Mouse (Mus musculus): Measurements from ENCODE around the gene Zfp74. TPM values are rescaled to one million over a fixed set of nuclear protein-coding genes. Genes with fewer than 3 reads are reported as not detected.

Gene Zfp74
- total RNA-seq, 4 experiments from 2014 or later: 17.2 to 19.9 (median 18.2) TPM

DNA sequence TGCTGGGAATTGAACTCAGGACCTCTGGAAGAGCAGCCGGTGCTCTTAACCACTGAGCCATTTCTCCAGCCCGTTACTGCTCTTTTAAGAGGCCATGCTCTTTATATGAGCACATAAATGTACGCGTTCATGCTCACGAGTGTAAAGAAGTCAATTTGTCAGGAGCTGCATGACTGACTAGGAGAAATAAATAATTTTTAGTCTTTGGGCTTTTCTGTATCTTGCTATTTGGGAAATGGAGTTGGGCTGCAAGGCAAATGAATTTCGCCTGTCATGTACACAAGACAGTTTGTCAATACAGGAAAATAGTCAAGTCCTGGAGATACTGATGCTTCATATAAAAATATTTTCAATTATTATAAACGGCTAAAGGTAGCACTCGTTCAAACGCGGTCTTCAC, 803 bp downstream of the Zfp74 start:
- no peak for DNase-seq (ENCODE audit: low spot score in 2 of 2)

DNA sequence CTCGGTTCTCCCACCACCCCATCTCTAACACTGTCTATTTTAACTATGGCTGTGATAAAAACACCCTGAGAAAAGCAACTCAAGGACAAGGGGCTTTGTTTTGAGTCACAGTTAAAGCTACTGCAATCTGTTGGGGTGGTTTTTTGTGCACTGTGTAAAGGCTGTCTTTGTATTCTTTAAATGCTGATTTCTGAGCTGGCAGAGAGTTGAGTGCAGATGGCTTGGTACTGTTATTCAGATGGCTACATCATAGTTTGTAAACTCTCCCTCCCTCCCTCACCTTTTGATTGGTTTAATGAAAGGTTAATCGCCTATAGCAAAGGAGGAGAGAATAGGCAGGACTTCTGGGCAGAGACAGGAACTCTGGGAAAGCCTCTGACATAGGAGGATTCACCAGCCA, 9.7 kb downstream of the Zfp74 start:
- DNase-seq (ENCODE audit: low spot score in 2 of 2): peak; percentile 26 to 37

DNA sequence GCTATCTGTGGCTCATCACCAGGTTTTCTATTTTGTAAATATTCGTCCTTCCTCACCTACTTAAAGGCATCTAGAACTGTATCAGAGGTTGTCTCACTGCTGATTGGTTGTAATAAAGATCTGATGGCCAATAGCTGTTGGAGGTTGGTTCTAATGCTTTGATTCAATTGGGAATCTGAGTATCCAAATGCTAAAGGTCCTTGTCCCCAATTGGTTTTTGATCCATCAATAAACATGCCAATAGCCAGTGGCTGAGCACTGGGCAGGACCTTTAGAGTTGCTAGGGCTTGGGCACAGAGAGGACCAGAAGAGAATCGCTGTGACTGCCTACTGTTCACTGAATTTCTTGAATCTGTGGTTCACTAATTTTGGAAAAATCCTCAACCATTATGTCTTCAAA, 10.2 kb downstream of the Zfp74 start:
- no peak for DNase-seq (ENCODE audit: low spot score in 2 of 2)

DNA sequence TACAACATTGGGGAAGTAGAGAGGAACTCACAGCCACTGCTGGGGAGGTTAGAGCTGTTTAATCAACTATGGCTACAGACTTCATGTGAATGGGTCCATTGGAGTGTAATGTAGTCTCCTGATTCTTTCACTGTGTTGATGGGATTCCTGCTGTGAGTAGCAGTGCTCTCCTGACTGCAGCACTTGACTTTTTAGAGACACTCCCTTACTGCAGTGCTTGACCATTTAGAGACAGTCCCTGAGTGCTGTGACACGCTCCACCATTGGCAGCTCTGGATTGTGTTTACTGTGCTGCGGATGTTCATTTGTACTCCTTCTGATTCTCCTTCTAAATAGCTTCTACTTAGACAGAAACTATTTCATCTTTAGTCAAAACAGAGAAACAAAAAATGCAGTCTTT, 11.1 kb downstream of the Zfp74 start:
- no peak for DNase-seq (ENCODE audit: low spot score in 2 of 2)

DNA sequence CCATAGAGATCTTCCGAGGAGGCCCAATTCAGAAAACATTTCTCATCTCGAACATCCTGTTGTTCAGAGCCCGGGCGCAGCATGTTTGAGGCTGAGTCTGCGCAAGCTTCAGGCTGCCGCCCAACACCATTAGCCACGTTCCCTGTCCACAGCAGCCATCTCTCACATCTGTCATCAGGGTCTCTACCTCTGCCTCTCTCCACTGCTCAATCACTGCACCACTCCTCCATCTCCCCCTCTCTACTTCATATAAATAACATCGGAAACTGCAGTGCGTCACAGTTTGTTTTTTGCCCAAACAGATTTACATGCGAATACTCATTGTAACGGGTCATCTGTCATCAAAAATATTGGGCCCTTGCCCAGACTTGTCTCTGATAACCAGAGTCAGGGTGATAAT, 12.9 kb downstream of the Zfp74 start:
- DNase-seq (ENCODE audit: low spot score in 2 of 2): no peak

DNA sequence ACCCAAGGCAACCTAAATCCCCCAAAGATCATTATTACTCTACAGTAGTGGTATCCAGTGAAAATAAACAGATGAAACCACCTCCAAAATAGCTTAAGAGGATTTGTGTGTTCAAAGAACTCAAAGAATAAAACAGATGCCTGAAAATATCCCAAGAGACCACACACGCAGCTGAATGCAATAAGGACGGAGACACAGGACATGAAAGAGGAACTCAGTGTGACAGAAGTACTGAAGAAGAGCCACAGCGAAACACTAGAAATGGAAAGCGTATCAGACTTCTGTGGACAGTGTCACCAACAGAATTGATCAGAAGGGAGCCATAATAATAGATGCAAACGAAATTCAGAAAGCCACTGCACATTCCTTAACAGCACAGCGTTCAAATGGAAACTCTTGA, 15.0 kb downstream of the Zfp74 start:
- DNase-seq (ENCODE audit: low spot score in 2 of 2): no peak

DNA sequence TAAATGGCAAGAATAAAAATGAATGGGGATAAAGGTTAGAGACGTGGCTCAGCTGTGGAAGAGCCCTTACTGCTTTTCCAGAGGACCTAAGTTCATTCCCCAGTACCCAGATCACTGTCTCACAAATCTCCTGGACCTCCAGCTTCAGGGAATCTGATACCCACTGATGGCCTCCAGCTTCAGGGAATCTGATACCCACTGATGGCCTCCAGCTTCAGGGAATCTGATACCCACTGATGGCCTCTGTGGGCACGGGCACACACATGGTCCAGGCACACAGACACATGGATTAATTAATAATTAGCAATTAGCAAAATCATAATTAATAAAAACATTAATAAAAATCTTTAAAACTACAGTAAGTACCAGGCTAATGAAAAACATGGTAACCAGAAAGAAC, 31.1 kb downstream of the Zfp74 start:
- no peak for DNase-seq (ENCODE audit: low spot score in 2 of 2)

DNA sequence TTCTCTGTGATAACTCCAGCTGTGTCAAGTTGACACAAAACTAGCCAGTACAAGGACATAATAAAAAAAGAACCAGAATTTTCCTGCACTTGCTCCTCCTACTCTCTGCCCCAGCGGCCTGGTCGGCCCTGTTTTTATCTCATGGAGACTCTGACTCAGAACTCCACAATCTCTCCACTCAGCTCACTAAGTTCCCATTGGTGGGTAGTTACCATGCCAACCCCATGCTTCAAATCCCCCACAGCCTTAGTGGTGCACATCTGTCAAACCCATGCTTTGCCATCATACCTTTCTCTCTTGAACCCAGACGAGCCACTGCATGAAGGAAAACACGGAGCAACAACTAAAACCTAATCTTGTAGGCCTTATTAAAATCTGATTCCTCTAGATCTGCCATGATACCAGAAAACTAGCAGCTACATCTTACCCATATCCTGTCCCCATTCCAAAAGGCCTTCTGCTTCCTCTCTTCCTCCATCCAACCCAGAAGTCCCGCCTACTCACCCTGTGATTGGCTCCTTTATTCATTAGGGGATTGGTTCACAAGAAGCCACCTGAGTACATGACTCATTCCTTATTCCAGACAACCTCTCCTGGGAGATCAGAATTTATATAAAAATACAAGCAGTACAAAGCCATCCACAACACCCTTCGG, 32.3 kb downstream of the Zfp74 start:
- DNase-seq (ENCODE audit: low spot score in 2 of 2): no peak

DNA sequence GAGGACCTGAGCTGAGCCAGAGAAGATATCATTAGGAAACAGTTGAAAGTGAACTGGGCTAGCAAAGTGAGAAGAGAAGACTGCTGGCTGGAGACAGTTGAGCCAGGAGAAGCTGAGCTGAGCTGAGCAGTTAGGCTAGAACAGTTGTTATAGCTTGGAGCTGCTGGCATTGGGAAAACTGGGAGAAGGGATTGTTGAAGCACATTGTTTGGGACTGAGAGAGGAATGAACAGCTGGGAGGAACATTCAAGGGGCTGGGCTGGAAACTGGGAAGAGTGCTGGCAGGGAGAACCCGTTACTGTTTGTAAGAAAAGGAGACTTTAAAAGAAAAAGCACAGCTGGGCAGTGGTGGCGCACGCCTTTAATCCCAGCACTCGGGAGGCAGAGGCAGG, 35.8 kb downstream of the Zfp74 start:
- DNase-seq (ENCODE audit: low spot score in 2 of 2): no peak

DNA sequence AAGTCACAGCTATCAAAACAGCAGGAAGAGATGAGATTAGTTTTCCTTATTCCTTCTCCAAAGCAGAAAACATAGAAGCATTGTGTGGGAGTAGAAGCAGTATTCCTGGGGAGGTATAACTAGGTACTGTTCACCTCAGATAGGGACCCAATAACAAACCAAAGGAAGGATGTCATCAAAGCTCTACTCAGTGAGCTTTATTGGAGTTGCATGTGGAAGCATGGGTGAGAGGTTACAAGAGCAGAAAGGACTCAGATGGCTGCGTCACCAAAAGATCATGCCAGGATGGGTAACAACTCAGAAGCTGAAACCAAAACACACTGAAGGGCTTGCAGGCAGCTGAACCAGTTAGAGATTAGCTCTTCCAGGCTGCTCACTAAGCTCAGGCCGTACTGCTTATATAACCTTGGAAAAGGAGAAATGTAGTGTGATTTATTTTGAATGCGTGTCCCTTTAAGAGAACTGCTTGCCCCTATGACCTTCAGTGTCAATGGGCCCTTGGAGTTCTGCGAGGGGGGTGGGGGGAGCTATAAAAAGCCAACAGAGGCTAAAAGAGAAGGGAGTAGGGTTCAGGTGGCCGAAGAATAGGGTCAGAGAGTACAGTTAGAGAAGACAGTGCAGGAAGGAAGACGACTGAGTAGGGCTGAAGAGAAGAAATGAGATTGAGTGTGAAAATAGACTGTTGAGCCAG, 36.4 kb downstream of the Zfp74 start:
- DNase-seq (ENCODE audit: low spot score in 2 of 2): no peak

DNA sequence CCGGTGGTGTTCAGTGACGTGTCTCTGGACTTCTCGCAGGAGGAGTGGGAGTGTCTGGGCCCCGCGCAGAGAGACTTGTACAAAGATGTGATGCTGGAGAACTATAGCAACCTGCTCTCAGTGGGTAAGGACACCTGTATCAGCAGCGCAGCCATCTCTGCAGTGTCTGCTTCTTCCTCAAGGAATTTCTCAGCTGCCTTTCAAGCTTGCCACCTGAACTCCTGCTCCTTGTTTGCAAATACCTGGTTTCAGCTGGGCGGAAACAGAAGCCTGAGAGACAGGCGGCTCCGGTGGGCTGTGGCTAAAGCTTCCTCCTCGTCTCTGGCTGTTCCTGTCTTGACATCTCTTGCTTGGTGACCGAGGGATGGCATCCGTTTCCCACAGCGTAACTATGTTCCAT, 41.7 kb downstream of the Zfp74 start:
- DNase-seq (ENCODE audit: low spot score in 2 of 2): no peak

DNA sequence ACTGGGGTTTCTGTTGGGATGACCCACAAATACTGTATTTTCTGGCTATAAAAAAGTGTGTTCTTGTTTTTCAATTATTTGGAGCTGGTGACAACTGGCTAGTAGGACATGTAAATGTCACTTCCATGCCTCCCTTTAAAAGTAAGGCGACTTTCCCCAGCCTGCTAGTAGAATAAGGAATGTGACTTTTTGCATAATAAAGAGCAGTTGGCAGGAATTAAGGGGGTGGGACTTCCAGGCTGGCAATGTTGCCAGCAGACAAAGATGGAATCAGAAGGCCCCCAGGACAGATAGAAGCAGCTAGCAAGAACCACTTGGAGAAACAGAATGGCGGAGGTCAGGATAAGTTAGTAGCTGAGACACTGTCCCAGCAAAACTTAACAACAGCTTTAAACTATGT, 43.6 kb downstream of the Zfp74 start:
- no peak for DNase-seq (ENCODE audit: low spot score in 2 of 2)

DNA sequence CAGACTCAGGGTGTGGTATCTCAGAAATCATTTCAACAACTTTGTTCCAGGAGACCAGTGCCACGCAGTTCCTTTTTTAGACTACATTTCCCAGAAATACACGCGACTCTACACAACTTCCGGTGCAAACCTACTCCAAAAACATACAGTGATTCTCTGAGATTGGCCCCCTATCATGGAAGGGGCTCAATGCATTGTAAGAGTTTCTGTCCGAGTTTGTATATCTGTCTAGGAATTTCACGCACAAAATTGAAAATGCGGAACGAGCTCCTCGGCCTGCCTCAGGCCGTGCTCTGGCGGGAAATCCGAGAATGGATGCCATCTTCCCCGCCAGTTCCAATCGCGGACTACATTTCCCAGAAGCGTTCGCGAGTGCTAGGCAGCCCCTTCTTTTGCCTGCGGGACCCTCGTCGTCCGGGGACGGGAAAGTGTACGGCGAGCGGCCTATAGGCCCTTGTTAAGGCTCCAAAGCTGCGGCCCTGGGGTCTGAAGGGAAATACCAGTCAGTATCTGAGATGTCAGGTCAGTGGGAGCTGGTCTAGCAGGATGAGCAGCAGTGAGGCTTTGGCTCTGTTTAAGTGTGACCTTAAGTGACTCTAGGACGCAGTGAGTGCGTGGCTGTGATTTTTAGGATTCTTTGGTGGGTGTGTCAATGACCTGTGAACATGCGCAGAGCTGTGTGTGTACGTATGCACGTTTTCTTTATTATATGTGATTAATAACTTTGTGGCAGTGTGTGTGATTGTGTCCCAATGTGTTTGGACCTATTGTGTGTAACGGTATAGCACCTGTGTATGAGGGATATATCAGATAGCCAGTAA, 45.5 kb downstream of the Zfp74 start, which contains the start of gene Zfp383:
Zfp383 (plus strand) TSS at position 94 of the 821 bp plus-strand sequence.
- peak; percentile 75 to 78 for DNase-seq (ENCODE audit: low spot score in 2 of 2)

DNA sequence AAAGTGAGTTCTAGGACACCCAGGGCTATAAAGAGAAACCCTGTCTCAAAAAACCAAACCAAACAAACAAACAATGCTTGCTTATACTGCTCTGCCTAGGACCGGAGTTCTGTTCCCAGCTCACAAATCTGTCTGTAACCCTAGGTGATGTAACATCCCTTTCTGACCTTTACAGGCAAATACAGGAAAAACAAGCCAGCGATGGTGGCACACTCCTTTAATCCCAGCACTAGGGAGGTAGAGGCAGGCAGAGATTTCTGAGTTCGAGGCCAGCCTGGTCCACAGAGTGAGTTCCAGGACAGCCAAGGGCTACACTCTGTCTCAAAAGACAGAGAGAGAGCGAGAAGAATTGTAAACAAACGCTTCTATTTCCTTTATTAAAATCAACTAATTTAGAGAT, 46.7 kb downstream of the Zfp74 start:
- DNase-seq (ENCODE audit: low spot score in 2 of 2): no peak

DNA sequence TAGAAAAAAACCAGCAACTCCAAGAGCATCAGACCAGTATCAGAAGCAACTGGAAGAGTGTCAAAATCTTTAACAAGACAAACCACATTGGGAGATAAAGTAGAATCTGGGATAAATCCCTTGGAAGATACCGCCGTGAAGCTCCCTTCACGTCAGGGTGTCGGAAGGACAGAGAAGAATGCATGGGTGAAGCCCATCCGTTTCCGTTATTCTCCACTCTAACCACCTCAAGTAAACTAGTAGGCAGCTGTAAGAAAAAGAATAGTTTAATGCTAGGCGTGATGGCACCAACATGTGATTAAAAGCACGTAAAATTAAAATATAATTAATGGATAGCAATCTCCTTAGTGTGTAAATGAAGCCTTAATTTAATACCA, 47.2 kb downstream of the Zfp74 start:
- DNase-seq (ENCODE audit: low spot score in 2 of 2): no peak

DNA sequence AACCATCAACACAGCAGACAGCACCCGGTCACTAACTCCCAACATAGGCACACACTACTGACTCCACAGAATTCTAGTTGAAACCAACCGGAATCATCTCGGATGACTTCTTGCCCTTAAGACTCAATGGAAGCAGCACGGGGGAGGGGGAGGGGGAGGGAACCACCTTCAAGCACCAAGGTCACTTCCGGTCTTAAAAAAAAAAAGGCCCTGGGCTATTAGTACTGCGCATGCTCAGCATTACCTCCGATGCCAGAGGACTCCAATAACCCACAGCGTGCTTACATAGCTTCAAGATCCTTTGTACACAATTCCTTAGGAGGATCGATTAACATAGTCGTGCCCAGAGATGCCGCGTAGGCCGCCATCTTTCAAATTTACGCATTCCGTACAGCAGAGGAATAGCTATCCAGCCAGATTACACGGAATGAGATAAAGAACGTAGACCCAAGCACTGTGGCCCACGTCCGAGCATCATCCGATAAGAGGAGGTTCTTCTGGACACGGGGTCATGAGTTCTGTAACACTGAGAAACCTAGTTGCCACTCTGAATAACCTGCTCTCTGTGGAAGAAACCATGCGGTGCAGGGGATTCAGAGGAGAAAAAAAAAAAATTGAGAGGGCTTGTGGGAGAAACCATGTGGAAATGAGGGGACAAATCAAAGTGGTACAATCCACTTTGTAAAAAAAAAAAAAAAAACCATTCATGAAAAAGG, 47.8 kb downstream of the Zfp74 start, which contains the start of gene Zfp27:
Zfp27 (minus strand) TSS at position 607 of the 716 bp plus-strand sequence.
- DNase-seq (ENCODE audit: low spot score in 2 of 2): peak; percentile 71 to 78

DNA sequence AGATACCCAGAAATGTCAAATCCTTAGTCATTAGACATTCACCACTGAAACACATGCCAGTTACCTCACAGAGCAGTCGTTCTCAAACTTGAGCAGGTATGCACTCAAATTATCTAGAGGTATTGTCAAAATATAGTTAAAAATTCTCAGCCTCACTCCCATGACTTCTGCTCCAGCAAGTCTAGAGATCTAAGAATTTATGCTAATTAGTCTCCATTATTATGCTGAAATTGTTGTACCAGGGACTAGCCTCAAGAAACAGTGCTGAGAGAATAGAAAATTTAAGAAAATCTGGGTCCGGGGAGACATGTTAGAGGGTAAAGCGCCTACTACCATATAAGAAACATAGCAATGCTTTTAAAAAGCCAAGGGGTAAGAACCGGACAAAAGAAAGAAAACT, 49.8 kb downstream of the Zfp74 start:
- DNase-seq (ENCODE audit: low spot score in 2 of 2): no peak

DNA sequence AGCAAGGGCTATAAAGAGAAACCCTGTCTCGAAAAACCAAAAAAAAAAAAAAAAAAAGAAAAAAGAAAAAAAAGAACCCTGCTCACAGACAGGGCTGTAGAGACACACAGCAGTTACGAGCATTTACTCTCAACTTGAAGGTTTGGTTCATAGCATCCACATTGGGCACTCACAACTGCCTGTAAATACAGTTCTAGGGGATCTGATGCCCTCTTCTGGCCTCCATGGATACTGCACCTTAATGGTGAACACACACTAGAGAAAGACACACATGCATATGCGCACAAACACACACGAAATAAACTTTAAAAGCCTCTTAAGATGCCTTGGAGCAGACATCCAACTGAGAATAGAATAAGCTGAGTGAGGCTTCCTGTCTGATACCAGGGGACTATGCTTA, 55.5 kb downstream of the Zfp74 start:
- no peak for DNase-seq (ENCODE audit: low spot score in 2 of 2)

DNA sequence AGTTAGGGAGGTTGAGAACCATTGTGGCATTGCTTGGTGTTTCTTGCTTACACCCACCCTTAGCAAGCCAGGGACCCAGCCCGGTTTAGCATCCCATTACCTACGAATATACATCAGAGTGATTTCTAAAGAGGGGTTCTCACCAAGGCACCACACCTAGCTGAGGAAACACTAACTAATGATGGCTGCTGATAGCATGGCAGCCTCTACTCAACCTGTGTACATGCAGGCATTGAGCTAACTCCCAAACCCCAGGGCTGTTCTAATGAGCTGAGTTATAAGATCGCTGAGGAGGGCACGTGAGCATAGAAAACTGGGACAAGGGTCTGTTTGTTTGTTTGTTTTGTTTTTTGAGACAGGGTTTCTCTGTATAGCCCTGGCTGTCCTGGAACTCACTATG, 61.1 kb downstream of the Zfp74 start:
- DNase-seq (ENCODE audit: low spot score in 2 of 2): no peak

DNA sequence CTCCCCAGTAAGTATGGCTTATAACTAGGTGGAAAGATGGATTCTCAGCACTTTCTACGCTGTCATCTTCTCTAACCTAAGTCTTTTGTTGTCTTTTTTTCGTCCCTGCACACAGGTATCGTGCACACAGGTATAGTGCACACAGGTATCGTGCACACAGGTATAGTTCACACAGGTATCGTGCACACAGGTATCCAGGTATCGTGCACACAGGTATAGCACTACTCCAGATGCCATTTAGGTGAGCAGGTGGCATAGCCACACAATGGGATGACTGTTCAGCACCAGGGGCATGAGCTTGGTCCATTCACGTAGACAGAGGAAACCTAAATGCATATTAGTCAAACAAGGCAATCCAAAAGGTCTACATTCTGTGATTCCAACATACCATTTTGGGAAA, 63.4 kb downstream of the Zfp74 start:
- DNase-seq (ENCODE audit: low spot score in 2 of 2): no peak

DNA sequence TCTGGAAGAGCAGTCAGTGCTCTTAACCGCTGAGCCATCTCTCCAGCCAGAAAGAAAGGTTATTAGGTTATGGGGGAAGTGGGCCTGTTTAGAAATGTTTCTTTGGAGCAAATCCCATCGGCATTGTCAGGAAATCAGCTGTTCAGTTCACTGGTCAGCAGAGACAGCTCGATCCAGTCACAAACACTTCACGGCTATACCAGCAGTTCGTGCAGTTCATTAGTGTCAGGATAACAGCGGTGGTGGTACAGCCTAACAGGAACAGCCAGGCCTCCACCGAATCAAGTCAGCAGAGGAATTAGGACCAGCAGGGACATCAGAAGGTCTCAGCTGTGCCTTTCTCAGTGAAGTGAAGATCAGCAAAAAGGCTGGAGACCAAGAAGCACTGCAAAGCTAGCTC, 73.0 kb downstream of the Zfp74 start:
- DNase-seq (ENCODE audit: low spot score in 2 of 2): no peak

Measured in layer of hippocampus, adult 8-10 months (tissue).